Mouse (Mus musculus) heart, postnatal 0 days (tissue): ENCODE results near the gene Asz1. TPM values are rescaled to one million over a fixed set of nuclear protein-coding genes. Genes with fewer than 3 reads are reported as not detected.

Source experiments
- ATAC-seq: fragments of 200-750 bp; cut with Nextera tagmentation; 2 replicates; pipeline ENCODE4 v1.8.0; 2017; ENCODE audit warnings: low read depth, moderate number of reproducible peaks, moderate library complexity; ENCODE audit not compliant: insufficient read depth
- DNase-seq: peaks from one replicate; pipeline ENCODE4 v3.0.0-alpha.2; 2016; ENCODE audit warnings: low spot score
- H3K27ac ChIP-seq: fragments of 300-500 bp; sonication (generic); 2 replicates; pipeline ENCODE4 v1.5.1; 2014; ENCODE audit warnings: low read depth, mild to moderate bottlenecking
- H3K27me3 ChIP-seq: fragments of 300-500 bp; sonication (generic); 2 replicates; pipeline ENCODE4 v1.6.1; 2014; ENCODE audit warnings: low read length, mixed read lengths; ENCODE audit not compliant: control insufficient read depth, insufficient read depth
- H3K36me3 ChIP-seq: fragments of 300-500 bp; sonication (generic); replicated peaks from 2 replicates; pipeline ENCODE4 v1.6.1; 2014; ENCODE audit warnings: low read length, mixed read lengths; ENCODE audit not compliant: control insufficient read depth, insufficient read depth
- H3K4me1 ChIP-seq: fragments of 300-500 bp; sonication (generic); 2 replicates; pipeline ENCODE4 v1.6.1; 2014; ENCODE audit warnings: antibody characterized with exemption; ENCODE audit not compliant: control insufficient read depth, insufficient read depth
- H3K4me2 ChIP-seq: fragments of 300-500 bp; sonication (generic); 2 replicates; pipeline ENCODE4 v1.6.1; 2014; ENCODE audit warnings: low read depth, mild to moderate bottlenecking, low read length, moderate library complexity
- H3K4me3 ChIP-seq: fragments of 300-500 bp; sonication (generic); 2 replicates; pipeline ENCODE4 v1.5.1; 2014; ENCODE audit warnings: low read depth, low read length
- H3K9ac ChIP-seq: fragments of 300-500 bp; sonication (generic); replicated peaks from 2 replicates; pipeline ENCODE4 v1.6.1; 2014; ENCODE audit warnings: low read depth, low read length, mixed read lengths
- H3K9me3 ChIP-seq: fragments of 300-500 bp; sonication (generic); replicated peaks from 2 replicates; pipeline ENCODE4 v1.6.1; 2016; ENCODE audit warnings: low read length; ENCODE audit not compliant: control insufficient read depth
- CTCF ChIP-seq: IDR thresholded peaks from 2 replicates; pipeline ENCODE4 v1.5.1; 2016; ENCODE audit warnings: antibody characterized with exemption, control low read depth, low read depth
- EP300 ChIP-seq: IDR thresholded peaks from 2 replicates; pipeline ENCODE4 v1.6.1; 2016; ENCODE audit warnings: antibody characterized with exemption, low read depth
- WGBS: fragments of 180-500 bp; shearing (Covaris S2); extraction: QIAGEN DNeasy Blood & Tissue Kit; methylation state at CpG from one replicate; pipeline ENCODE4 v1.1.7; 2014; 5-methylcytosine and 5-hydroxymethylcytosine counted together
- polyA plus RNA-seq: library from polyadenylated mRNA; unstranded; fragments of >200 nt; fragmentation: Nextera tagmentation; extraction: Ambion mirVana; gene quantifications from 2 replicates; pipeline ENCODE4 v1.2.1, GENCODE M21; 2015
- total RNA-seq: library from RNA; depleted of rRNA; stranded (reverse); fragments of >200 nt; gene quantifications from 2 replicates; pipeline ENCODE4 v1.2.3, GENCODE M21; 2014; ENCODE audit warnings: low replicate concordance; rRNA removed

Asz1 gene
- total RNA-seq (not detected in 2 replicates), polyA plus RNA-seq (not detected in 2 replicates)

DNA sequence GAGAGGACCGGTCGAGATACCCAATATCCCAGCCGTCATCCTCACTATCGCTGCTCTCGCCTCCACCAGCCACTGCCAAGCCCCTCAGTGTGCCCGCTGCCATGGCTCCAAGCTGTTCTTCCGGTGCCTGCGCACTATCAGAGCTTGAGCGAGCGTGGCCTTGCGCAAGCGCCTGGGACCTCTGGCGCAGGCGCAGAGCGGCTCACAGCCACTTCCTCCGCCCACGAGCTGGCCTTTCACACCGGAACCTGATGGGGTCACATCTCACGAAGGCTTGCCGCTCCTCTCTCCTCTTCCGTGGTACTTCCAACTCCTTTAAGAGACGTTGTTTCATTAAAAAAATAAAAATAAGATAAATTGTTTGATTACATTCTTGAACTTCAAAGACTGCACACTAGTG, at the start of gene Asz1:
TSS of gene Asz1 (minus strand) at position 128 of the 400 bp plus-strand sequence.
- no peak within 1 kb of the TSS for H3K4me2 ChIP-seq
- H3K4me1 ChIP-seq: no peaks in the 10 kb centered on the region
- no peak for TF ChIP-seq CTCF
- no peak within 1 kb of the TSS for H3K4me3 ChIP-seq
- no peak within 1 kb of the TSS for H3K27ac ChIP-seq
- ATAC-seq: no peak
- H3K36me3 ChIP-seq: no peaks in the 10 kb centered on the region
- DNase-seq: no peak
- 86% methylated on average over 22 of the region's 22 CpGs for WGBS
- H3K9ac ChIP-seq: no peak within 1 kb of the TSS
- H3K27me3 ChIP-seq: no peaks in the 10 kb centered on the region
- no peaks in the 10 kb centered on the region for H3K9me3 ChIP-seq

DNA sequence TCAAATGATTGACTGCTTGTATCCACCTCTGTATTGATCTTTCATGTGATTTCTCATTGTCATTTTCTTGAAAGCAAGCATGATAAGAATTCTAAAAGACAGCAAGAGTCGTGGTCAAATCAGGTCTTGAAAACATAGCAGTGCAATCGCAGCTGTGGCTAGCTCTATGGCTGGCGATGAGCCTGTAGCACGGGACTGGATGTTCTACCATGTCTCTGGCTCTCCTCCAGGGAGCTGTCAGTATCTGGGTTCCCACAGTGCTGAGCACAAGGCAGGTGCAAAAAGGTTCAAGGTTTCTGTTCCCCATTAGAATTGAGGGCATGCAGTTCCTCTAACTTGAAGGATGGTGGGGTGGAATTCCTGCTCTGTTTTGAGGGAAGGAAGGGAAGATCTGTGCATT, 44.2 kb upstream of the Asz1 start:
- 27% methylated on average over 4 of the region's 4 CpGs for WGBS
- Histone ChIP-seq H3K27me3 (no peaks in the 10 kb centered on the region), H3K4me3 (no peak overlapping the region), H3K9ac (no peak overlapping the region), H3K27ac (no peak overlapping the region), H3K4me1 (no peaks in the 10 kb centered on the region), H3K36me3 (no peaks in the 10 kb centered on the region), H3K9me3 (no peaks in the 10 kb centered on the region), H3K4me2 (no peak overlapping the region)
- no peak for TF ChIP-seq CTCF
- no peak for TF ChIP-seq EP300
- DNase-seq (peak; percentile 43), ATAC-seq (peak; percentile 66; the same call in 1 of the 2 replicates)

DNA sequence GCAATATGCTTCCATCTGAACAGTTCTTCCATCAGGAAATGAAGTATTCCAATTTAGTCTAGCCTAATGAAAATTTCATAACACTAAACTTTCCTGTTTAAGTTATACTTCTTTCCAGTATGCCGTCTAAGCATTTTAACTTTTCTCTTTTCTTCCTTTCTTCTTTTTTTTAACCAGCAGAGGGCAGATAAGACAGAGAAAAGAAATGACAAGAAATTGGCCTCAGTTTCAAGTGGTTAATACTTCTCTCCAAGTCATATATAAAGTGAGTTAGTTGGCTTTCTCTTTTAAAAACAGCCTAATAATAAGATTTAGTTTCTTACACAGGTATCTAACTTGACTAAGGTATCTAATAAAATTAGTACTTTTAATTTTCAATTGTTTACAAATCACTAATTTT, 26.4 kb upstream of the Asz1 start:
- no peaks in the 10 kb centered on the region for H3K27me3 ChIP-seq
- H3K27ac ChIP-seq: no peak overlapping the region
- DNase-seq (no peak), ATAC-seq (no peak)
- H3K4me2 ChIP-seq: no peak overlapping the region
- 42% methylated on average over 1 of the region's 1 CpGs for WGBS
- no peaks in the 10 kb centered on the region for H3K4me1 ChIP-seq
- H3K9ac ChIP-seq: no peak overlapping the region
- no peak for TF ChIP-seq EP300
- no peak for TF ChIP-seq CTCF
- H3K4me3 ChIP-seq: no peak overlapping the region
- H3K36me3 ChIP-seq: no peaks in the 10 kb centered on the region
- H3K9me3 ChIP-seq: no peaks in the 10 kb centered on the region

DNA sequence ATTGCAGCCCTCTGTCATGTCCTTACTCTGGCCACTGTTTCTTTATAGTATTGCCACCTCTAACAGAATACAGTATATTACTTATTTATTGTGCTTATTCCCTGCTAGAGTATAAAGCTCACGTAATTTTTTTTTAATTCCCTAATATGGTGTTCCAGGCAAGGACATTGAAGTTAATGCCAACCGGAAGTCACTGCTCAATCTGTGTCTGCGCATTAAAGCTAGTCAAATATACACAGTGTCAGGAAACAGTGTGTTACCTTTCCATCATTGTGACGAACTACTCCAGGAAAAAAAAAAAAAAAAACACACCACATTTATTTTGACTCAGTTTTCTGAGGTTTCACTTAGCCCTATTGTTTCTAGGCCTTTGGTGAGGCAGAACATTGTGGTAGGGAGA, 19.2 kb upstream of the Asz1 start:
- no peak for ATAC-seq
- WGBS: 66% methylated on average over 4 of the region's 4 CpGs

DNA sequence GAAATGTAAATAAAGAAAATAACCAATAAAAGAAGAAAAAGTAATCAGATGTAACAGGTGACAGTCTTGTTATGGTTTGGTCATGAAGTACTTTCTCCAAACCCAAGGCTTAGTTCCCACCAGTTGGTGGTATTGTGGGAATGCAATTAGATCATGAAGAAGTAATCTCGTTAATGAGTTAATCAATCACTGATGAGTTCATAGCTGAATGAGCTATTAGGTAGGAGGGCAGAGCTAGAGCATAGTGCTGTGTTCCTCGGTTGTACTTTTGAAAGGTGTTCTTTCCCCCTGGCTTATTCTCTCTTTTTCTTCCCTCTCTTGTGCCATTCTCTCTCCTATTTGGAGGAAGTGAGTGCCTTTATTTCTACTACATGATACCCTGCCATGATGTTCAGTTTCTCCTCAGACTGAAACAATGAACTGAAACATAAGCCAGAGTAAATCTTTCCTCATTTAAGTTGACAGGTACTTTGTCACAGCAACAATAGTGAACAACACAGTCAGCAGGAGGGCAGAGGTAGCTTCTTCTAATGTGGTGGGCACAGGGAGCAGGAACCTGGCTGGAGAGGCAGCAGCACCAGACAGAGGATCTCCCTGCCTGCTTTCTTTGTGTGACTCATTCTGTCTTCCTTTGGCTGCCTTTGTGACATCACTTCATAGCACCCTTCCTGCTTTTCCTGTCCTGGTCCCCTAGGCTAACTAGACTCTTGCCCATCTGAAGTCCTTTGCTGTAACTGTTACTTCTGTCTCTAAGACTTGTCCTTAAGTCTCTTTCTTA, 18.5 kb upstream of the Asz1 start:
- Histone ChIP-seq H3K4me3 (no peak overlapping the region), H3K9me3 (no peaks in the 10 kb centered on the region), H3K9ac (no peak overlapping the region), H3K4me2 (no peak overlapping the region), H3K27ac (no peak overlapping the region), H3K36me3 (no peaks in the 10 kb centered on the region), H3K4me1 (no peaks in the 10 kb centered on the region), H3K27me3 (no peaks in the 10 kb centered on the region)
- TF ChIP-seq EP300 (no peak), CTCF (no peak)
- WGBS: 70% methylated on average over 2 of the region's 2 CpGs
- DNase-seq: no peak
- no peak for ATAC-seq

More for the DNA sequence above, 19.2 kb upstream of the Asz1 start:
- Histone ChIP-seq H3K27me3 (no peaks in the 10 kb centered on the region), H3K36me3 (no peaks in the 10 kb centered on the region), H3K4me3 (no peak overlapping the region), H3K4me2 (no peak overlapping the region), H3K9ac (no peak overlapping the region), H3K27ac (no peak overlapping the region), H3K4me1 (no peaks in the 10 kb centered on the region), H3K9me3 (no peaks in the 10 kb centered on the region)
- no peak for TF ChIP-seq CTCF
- TF ChIP-seq EP300: no peak
- DNase-seq: no peak

- Histone ChIP-seq H3K9me3 (no peaks in the 10 kb centered on the region), H3K4me2 (no peak overlapping the region), H3K27ac (no peak overlapping the region), H3K4me1 (no peaks in the 10 kb centered on the region), H3K27me3 (no peaks in the 10 kb centered on the region), H3K4me3 (no peak overlapping the region), H3K36me3 (no peaks in the 10 kb centered on the region), H3K9ac (no peak overlapping the region)
- 71% methylated on average over 1 of the region's 1 CpGs for WGBS
- TF ChIP-seq EP300: no peak
- TF ChIP-seq CTCF: no peak
- ATAC-seq (no peak), DNase-seq (no peak)
Measured at GRCm38 (mm10) chr6:18096861-18097260, 12.0 kb downstream of the Asz1 start.
